Mouse (Mus musculus): Measurements from ENCODE around the gene Card6.

Gene Card6

GRCm38 (mm10) chr15:5088850-5089608 is 19.3 kb downstream of the Card6 start:
- no peak for DNase-seq (ENCODE audit: low spot score in 2 of 2)

GRCm38 (mm10) chr15:5086162-5086561 is 22.2 kb downstream of the Card6 start:
- no peak for DNase-seq (ENCODE audit: low spot score in 2 of 2)

GRCm38 (mm10) chr15:5081235-5081634 is 27.1 kb downstream of the Card6 start:
- no peak for DNase-seq (ENCODE audit: low spot score in 2 of 2)

GRCm38 (mm10) chr15:5068801-5069518 is 39.4 kb downstream of the Card6 start:
- peak; percentile 68 to 70 for DNase-seq (ENCODE audit: low spot score in 2 of 2)

- no peak for DNase-seq (ENCODE audit: low spot score in 2 of 2)
These were observed 44.7 kb downstream of the Card6 start, which contains the start of gene C7 for GRCm38 (mm10) chr15:5063635-5064034. C7 (minus strand) TSS chr15:5063740.

Data from right cerebral cortex, postnatal 10 days (tissue).